Mouse (Mus musculus): ENCODE data around the gene Ctnnd1.
A peak's percentile ranks its signal among the peaks of the same experiment; 100 is the strongest.
"Not testable (repeated sequence)": the region's sequence is repeated elsewhere in the genome, so short reads cannot be mapped to it uniquely, and the experiment has no call there.

Ctnnd1 gene

DNA sequence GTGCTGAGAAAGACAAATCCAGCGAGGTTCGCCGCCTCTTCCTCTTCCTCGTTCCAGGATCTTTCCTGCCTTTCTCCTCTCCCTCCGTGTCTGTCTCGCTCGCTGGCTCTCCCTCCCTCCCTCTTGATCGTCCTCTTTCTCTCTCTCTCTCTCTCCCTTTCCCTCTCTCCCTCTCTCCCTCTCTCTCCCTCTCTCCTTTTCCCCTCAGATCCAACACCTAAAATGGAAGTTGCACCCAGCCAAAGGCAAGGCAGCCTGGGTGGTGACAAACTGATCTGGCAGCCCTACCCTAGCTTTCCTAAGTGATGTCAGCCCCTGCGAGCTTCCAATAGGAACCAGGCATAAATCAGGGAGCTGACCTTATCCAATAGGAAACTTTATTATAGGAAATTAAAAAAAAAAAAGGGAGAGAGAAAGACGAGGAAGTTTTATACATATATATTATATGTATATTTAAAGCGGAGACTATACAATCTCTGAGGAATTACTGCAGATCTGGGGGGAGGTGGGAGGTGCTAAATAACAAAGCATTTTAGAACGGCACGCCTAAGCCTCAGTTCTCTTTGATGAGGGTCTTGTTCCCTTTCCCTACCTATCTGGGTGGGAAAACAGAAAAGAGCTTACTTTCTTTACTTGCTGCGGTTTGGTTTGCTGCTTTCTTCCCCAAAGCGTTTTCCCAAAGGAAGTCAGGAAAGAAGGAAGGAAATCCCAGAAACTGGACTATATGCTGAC is at the start of gene Ctnnd1:
Gene Ctnnd1 (minus strand): TSS at position 302 of the 732 bp plus-strand sequence.
- peak; percentile 96 for DNase-seq (ENCODE audit: low read depth, low spot score)

- DNase-seq (ENCODE audit: low read depth, low spot score) = no peak
Observed at GRCm38 (mm10) chr2:84695007-84695695, 44.6 kb upstream of the Ctnnd1 start.

- no peak for DNase-seq (ENCODE audit: low read depth, low spot score)
Observed at GRCm38 (mm10) chr2:84690050-84690449, 39.5 kb upstream of the Ctnnd1 start.

GRCm38 (mm10) chr2:84688080-84688844 is 37.7 kb upstream of the Ctnnd1 start:
- no peak for DNase-seq (ENCODE audit: low read depth, low spot score)

GRCm38 (mm10) chr2:84682605-84683183 is 32.1 kb upstream of the Ctnnd1 start:
- DNase-seq (ENCODE audit: low read depth, low spot score) = no peak

GRCm38 (mm10) chr2:84679016-84679415 is 28.5 kb upstream of the Ctnnd1 start, which contains the start of gene Tmx2:
TSS of gene Tmx2 (minus strand) at chr2:84679140.
- DNase-seq (ENCODE audit: low read depth, low spot score) = no peak

DNA sequence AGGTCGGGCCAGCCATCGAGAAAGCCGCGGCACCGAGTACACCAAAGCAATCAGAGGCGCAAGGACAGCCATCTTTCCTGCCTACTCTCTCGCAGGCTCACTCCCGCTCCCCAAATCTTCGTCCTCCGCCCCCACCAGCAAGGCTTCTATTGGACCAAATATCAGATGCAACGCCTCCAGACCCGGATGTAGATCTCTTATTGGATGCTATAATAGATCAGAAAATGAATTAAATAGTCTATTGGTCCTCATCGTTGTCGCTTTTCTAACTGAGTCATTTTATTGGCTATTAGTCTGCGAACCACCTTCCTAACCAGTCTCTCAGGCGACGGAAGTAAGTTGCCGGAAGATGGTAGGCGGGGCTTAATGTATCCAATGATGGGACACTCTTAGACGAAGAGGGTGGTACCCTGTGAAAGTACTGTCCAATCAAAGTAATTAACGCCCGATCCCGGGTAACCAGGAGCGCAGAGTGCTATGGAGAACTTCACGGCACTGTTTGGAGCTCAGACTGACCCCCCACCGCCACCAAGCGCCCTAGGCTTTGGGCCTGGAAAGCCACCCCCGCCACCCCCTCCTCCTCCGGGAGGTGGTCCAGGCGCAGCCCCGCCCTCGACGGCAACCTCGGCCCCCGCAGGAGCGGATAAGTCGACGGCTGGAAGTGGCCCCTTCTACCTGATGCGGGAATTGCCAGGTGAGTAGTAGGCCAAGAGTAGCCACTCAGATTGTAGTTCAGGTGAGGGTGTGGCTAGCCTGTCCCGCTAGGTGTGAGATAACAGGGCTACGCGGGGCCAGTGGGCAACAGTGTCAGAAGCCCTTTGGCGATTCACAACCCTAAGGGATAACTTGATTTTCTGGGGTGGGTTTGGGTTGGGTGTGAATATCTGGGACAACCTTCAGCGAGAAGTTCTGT is 27.7 kb upstream of the Ctnnd1 start, which contains the start of the genes Gm28635 and Med19:
Gene Gm28635 (minus strand): TSS at position 74 of the 913 bp plus-strand sequence.
Gene Med19 (plus strand): TSS at position 435 of the 913 bp plus-strand sequence.
- peak; percentile 98 for DNase-seq (ENCODE audit: low read depth, low spot score)

GRCm38 (mm10) chr2:84677270-84677967 is 26.9 kb upstream of the Ctnnd1 start:
- no peak for DNase-seq (ENCODE audit: low read depth, low spot score)

GRCm38 (mm10) chr2:84671535-84671934 is 21.0 kb upstream of the Ctnnd1 start:
- not testable (repeated sequence) for DNase-seq (ENCODE audit: low read depth, low spot score)

- DNase-seq (ENCODE audit: low read depth, low spot score) = peak; percentile 46
Observed at GRCm38 (mm10) chr2:84670569-84670933, 20.0 kb upstream of the Ctnnd1 start, which contains the start of gene Selenoh. TSS of gene Selenoh (minus strand) at chr2:84670770.

DNA sequence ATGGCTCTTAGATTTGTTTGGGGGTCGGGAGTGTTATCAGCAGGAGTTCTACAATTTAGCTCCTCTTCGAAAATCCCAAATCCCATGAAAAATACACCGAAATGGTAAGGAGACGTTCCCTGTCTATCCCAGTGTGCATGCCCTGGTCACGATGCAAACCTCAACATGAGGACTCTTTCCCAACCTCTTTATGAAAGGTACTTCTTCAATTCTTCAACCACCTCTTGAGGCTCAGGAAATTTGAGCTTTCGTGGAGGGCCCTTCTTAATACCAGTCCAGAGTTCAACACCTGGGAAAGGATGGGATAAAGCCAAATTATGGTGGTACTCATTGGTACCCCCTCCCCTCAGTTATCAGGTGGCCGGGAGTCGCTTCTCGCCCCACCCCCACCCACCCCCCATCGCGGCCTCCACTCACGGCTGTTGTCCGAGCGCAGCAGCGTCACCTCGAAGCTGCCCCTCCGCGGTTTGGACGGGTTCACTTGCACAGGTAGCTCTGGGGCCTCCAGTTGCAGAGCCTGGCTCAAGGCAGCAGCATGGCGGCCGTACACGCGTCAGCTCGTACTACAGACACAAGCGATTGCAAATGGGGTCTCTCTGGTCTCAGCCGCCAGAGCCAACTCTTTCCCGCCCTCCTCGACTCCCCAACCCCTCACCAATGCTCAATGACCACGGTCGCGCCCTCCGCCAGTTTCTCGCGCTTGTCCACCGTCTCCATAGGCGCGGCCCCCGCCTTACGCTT is 19.4 kb upstream of the Ctnnd1 start:
- no peak for DNase-seq (ENCODE audit: low read depth, low spot score)

- no peak for DNase-seq (ENCODE audit: low read depth, low spot score)
Observed at GRCm38 (mm10) chr2:84666081-84666480, 15.5 kb upstream of the Ctnnd1 start.

DNA sequence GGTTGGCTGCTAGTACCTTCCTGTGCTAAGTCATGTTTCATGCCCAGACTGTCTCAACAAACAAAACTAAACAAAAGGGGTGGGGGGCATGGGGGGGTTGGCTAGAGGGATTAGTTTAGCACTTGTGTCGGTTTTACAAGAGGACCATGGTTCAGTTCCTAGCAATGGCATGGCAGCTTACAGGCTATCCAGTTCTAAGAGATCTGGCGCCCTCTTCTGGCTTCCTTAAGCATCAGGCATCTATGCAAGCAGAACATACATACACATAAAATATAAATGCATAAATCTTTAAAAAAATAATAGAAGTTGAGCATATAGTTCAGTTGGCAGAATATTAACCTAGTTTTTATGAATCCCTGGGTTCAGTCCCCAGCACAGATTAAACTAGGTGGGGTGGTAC is 12.3 kb upstream of the Ctnnd1 start:
- no peak for DNase-seq (ENCODE audit: low read depth, low spot score)

GRCm38 (mm10) chr2:84660253-84660652 is 9.7 kb upstream of the Ctnnd1 start:
- peak; percentile 38 for DNase-seq (ENCODE audit: low read depth, low spot score)

DNA sequence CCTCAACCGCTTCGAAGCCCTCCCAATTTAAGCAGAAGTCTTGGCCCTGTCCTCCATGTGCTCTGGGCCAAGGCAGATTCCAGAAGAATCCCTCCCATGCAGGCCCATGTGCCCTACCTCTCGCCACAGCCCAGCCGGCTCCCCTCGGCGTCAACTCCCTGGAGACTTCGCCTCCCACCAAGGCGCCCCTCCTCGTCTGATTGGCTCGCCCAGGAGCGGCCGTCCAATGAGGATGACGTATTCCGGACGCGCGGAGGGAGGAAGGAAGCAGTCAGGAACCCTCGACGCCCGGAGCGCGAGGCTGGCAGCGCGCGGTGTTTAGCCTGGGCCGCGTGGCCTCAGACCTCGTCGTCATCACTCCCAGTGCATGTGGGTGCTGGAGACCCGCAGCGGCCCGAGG is 8.2 kb upstream of the Ctnnd1 start, which contains the start of gene Btbd18:
Gene Btbd18 (plus strand): TSS at position 274 of the 400 bp plus-strand sequence.
- DNase-seq (ENCODE audit: low read depth, low spot score) = no peak

- DNase-seq (ENCODE audit: low read depth, low spot score) = no peak
Observed at GRCm38 (mm10) chr2:84655864-84656263, 5.3 kb upstream of the Ctnnd1 start.

- no peak for DNase-seq (ENCODE audit: low read depth, low spot score)
Observed at GRCm38 (mm10) chr2:84653354-84653753, 2.8 kb upstream of the Ctnnd1 start.

DNA sequence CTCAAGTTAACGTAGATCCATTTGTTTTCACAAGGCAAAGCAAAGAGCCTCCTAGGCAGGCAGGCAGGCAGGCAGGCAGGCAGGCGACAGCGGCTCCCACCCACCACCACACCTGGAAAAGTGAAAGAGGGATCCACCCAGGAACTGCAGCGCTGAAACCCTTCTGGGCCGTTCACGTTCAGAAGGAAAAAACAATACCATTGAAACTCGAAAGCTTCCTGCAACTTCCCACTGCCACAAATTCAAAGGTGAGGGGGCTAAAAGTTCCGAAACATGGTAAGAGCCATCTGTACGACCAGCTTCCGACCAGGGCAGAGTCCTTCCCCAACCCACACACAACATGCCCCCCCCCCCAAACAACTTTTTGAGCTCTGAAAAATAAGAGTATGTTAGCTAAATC is 891 bp downstream of the Ctnnd1 start:
- DNase-seq (ENCODE audit: low read depth, low spot score) = no peak

DNA sequence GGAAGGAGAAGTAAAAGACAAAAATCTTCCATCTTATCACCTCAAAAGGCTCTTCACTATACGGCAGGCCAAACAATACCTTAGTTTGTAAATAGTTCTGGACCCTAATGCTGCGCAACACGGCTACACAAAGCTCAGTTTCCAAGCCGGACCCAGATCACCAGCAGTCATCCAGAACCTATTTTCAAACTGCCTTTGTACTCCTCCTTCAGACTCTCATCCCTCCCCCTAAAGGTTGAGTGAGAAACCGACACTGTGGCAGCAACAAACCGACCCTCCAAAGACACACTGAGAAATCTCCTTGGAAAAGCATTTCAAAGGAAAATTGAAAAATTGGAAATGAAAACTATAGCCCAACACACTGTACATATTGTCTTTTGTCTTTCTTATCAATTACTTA is 2.2 kb downstream of the Ctnnd1 start:
- no peak for DNase-seq (ENCODE audit: low read depth, low spot score)
